In the genomic region with DNA sequence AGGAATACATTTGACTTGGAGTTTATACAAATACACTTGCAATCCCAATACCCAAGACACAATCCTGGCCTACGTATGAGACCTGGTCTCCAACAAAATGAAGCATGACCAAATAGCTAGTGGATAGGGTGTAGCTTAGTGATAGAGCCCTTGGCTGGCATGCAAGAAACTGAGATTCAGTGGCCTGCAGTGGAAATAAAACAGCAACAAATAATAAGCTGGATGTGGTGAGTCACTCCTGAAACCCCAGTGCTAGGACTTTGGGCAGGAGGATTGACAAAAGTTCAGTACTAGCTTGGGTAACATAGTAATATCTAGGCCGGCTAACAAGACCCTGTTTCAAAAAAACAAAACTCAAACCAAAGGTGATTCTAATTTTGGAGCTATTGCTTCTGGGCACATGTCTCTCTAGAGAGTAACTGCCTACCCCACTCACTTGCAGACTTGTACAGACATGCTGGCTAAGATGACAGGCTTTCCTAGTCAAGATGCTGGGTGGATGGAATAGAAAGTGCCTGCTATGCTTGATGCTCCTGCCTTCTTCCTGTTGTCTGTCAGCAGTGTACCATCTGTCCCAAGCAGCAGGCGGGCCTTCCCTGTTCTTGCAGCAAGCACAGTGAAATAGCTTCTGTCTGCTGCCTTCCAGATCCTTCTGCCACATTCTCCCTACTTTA, we compare ENCODE assay signal across 9 mouse cellular contexts. TPM values are rescaled to one million over a fixed set of nuclear protein-coding genes. Genes with fewer than 3 reads are reported as not detected.
A peak's percentile ranks its signal among the peaks of the same experiment; 100 is the strongest.
DNase-seq lines count a peak whose midpoint lies in the region; ATAC-seq lines count a peak whose summit lies in the region.
"Had no signal": no experiment of that assay in that cellular context is flagged by ENCODE, and none has a peak within 500 bp of the region (broad histone marks: within the 10 kb centered on the region; RNA-seq: fewer than 3 reads in every experiment).

No protein-coding gene starts in this region.

- H3K4me3 ChIP-seq in embryonic facial prominence, embryonic 10.5 days = no peak overlapping the region

- H3K9me3 ChIP-seq in embryonic facial prominence, embryonic 10.5 days = no peaks in the 10 kb centered on the region

- peak; percentile 92 for DNase-seq in heart, adult 11 months
- no peak for DNase-seq in heart, postnatal 36 days
- DNase-seq in embryonic facial prominence, embryonic 10.5 days (ENCODE audit: low spot score) = peak; percentile 19
- DNase-seq in layer of hippocampus, adult 9-11 months = peak; percentile 93
- DNase-seq in right cerebral cortex, postnatal 14 days = peak; percentile 48
- no peak for DNase-seq in lung, postnatal 14 days
- DNase-seq in kidney, postnatal 10 days = no peak

- peak overlapping the region; percentile 63 for H3K27ac ChIP-seq in embryonic facial prominence, embryonic 10.5 days (replicated peaks)
- H3K27ac ChIP-seq: liver, embryonic 14.5 days had no signal

- WGBS in embryonic facial prominence, embryonic 10.5 days = 51% methylated on average over 3 of the region's 3 CpGs

- no peak for ATAC-seq in CD4-positive, CD25-positive, alpha-beta regulatory T cell, adult 4 months

- intact Hi-C loops in heart, postnatal 36 days (cut with DNase I) = no loop called here

- peaks cover 80% of the 10 kb centered on the region for H3K36me3 ChIP-seq in embryonic facial prominence, embryonic 10.5 days (replicated peaks)

- no peaks in the 10 kb centered on the region for H3K27me3 ChIP-seq in embryonic facial prominence, embryonic 10.5 days (replicated peaks; ENCODE audit: low read depth, poor library complexity, severe bottlenecking)

- H3K4me1 ChIP-seq in embryonic facial prominence, embryonic 10.5 days = peaks cover 25% of the 10 kb centered on the region

RNA-seq across cellular contexts. Expression of a gene that starts 37.1 kb away (rescaled TPM):
- 10 to 100 TPM; 19.3 to 23.8 TPM for total RNA-seq in heart, postnatal 36 days (2021)
- polyA plus RNA-seq in embryonic facial prominence, embryonic 10.5 days (2016; fragmentation: Nextera tagmentation; extraction: Ambion mirVana) = 70.3 and 74.5 TPM in 2 replicates
- polyA plus RNA-seq in CD4-positive, CD25-positive, alpha-beta regulatory T cell, adult 4 months (2017; shearing (Covaris generic)) = 10 to 100 TPM; 70.0 to 87.9 TPM

RNA-seq across cellular contexts. Expression of a gene that starts 53.4 kb away (rescaled TPM):
- total RNA-seq in heart, postnatal 36 days (2021) = 100 to 1,000 TPM; 143 to 146 TPM
- polyA plus RNA-seq in embryonic facial prominence, embryonic 10.5 days (2016; fragmentation: Nextera tagmentation; extraction: Ambion mirVana) = 557 and 577 TPM in 2 replicates
- 100 to 1,000 TPM; 592 to 714 TPM for polyA plus RNA-seq in CD4-positive, CD25-positive, alpha-beta regulatory T cell, adult 4 months (2017; shearing (Covaris generic))

Comparison
In these comparisons a context has a peak if more than half of its experiments do, and no peak if none do; other contexts are left out.
1. DNase-seq: peak in heart, adult 11 months (single experiment), embryonic facial prominence, embryonic 10.5 days (single experiment), layer of hippocampus, adult 9-11 months (single experiment) and right cerebral cortex, postnatal 14 days (single experiment); none in heart, postnatal 36 days (0 of 2), lung, postnatal 14 days (single experiment) and kidney, postnatal 10 days (single experiment).